Mouse (Mus musculus): ENCODE data around the gene C130032M10Rik. TPM values are rescaled to one million over a fixed set of nuclear protein-coding genes. Genes with fewer than 3 reads are reported as not detected.

C130032M10Rik gene
- polyA plus RNA-seq (2016; fragmentation: Nextera tagmentation; extraction: Ambion mirVana) = 0.18 and 0.22 TPM in 2 replicates

GRCm38 (mm10) chr9:114515364-114515763 is at the start of gene C130032M10Rik:
Gene C130032M10Rik (plus strand): TSS chr9:114515697.
- H3K9ac ChIP-seq = no peak within 1 kb of the TSS
- peaks cover 24% of the 10 kb centered on the region for H3K36me3 ChIP-seq
- no peak within 1 kb of the TSS for H3K4me2 ChIP-seq
- H3K27me3 ChIP-seq (replicated peaks) = no peaks in the 10 kb centered on the region
- H3K9me3 ChIP-seq (replicated peaks) = peaks cover 15% of the 10 kb centered on the region
- H3K4me1 ChIP-seq = no peaks in the 10 kb centered on the region
- WGBS (ENCODE audit: insufficient replicate concordance) = 73% methylated on average over 11 of the region's 11 CpGs
- H3K4me3 ChIP-seq = no peak within 1 kb of the TSS
- no peak within 1 kb of the TSS for H3K27ac ChIP-seq
- ATAC-seq = no peak

GRCm38 (mm10) chr9:114466871-114467270 is 48.6 kb upstream of the C130032M10Rik start:
- Histone ChIP-seq H3K27me3 (replicated peaks) (no peaks in the 10 kb centered on the region), H3K4me2 (peak overlapping the region; percentile 35), H3K36me3 (peaks cover 29% of the 10 kb centered on the region), H3K9ac (no peak overlapping the region), H3K27ac (peak overlapping the region; percentile 63; the same call in 1 of the 2 replicates), H3K4me3 (no peak overlapping the region), H3K9me3 (replicated peaks) (no peaks in the 10 kb centered on the region), H3K4me1 (peaks cover 26% of the 10 kb centered on the region)
- ATAC-seq = peak; percentile 83
- WGBS (ENCODE audit: insufficient replicate concordance) = 34% methylated on average over 7 of the region's 7 CpGs

- peak; percentile 83 for ATAC-seq
- peak overlapping the region; percentile 34; the same call in 1 of the 2 replicates for H3K27ac ChIP-seq
- H3K9ac ChIP-seq = no peak overlapping the region
- H3K9me3 ChIP-seq (replicated peaks) = no peaks in the 10 kb centered on the region
- 61% methylated on average over 5 of the region's 5 CpGs for WGBS (ENCODE audit: insufficient replicate concordance)
- no peaks in the 10 kb centered on the region for H3K27me3 ChIP-seq (replicated peaks)
- H3K4me3 ChIP-seq = no peak overlapping the region
- no peak overlapping the region for H3K4me2 ChIP-seq
- peaks cover 23% of the 10 kb centered on the region for H3K36me3 ChIP-seq
- peaks cover 26% of the 10 kb centered on the region for H3K4me1 ChIP-seq
Observed at GRCm38 (mm10) chr9:114468217-114468616, 47.3 kb upstream of the C130032M10Rik start.

DNA sequence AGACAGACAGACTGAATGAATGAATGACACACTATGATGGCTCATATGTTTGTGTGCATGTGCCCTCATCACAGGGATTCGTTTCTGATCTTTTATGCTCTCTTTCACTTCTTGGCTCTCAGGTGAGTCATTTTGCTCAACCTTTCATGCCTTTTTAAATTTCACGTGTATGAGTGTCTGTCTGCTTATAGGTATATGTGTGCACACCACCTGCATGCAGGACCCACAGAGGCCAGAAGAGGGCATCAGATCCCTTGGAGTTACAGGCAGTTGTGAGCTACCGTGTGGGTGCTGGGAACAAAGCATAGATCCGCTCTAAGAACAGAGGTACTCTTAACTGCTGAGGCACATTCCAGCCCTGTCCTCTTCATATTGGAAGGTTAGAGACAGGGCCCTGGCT is 46.8 kb upstream of the C130032M10Rik start:
- H3K27ac ChIP-seq = no peak overlapping the region
- no peak overlapping the region for H3K4me2 ChIP-seq
- peaks cover 26% of the 10 kb centered on the region for H3K4me1 ChIP-seq
- no peak overlapping the region for H3K4me3 ChIP-seq
- WGBS (ENCODE audit: insufficient replicate concordance) = 88% methylated on average over 4 of the region's 4 CpGs
- no peak for ATAC-seq
- no peak overlapping the region for H3K9ac ChIP-seq
- H3K36me3 ChIP-seq = peaks cover 23% of the 10 kb centered on the region
- no peaks in the 10 kb centered on the region for H3K27me3 ChIP-seq (replicated peaks)
- no peaks in the 10 kb centered on the region for H3K9me3 ChIP-seq (replicated peaks)

DNA sequence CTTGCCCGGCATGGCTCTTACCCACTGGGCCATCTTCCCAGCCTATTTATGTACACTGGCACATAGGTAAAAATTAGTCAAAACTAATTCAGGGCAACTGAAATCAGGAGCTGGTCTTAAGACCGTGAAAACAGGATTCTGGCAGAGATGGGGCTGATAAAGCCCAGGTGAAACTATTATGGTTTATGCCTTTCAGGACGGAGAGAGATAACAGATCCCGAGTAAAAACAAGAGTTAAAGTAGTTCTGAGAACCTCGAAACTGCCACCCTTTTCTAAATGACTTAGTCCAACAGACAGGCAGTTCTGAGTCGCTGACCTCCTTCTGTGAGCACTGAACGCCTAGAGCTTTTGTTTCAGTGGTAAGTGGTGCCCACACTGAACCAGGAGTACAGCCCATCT is 43.6 kb upstream of the C130032M10Rik start:
- 66% methylated on average over 7 of the region's 7 CpGs for WGBS (ENCODE audit: insufficient replicate concordance)

GRCm38 (mm10) chr9:114477019-114477418 is 38.5 kb upstream of the C130032M10Rik start:
- Histone ChIP-seq H3K9ac (no peak overlapping the region), H3K27ac (no peak overlapping the region), H3K4me3 (no peak overlapping the region), H3K9me3 (replicated peaks) (no peaks in the 10 kb centered on the region), H3K4me1 (no peaks in the 10 kb centered on the region), H3K27me3 (replicated peaks) (no peaks in the 10 kb centered on the region), H3K4me2 (no peak overlapping the region), H3K36me3 (no peaks in the 10 kb centered on the region)
- 80% methylated on average over 9 of the region's 9 CpGs for WGBS (ENCODE audit: insufficient replicate concordance)
- ATAC-seq = no peak

More for the DNA sequence above, 43.6 kb upstream of the C130032M10Rik start:
- ATAC-seq = no peak
- no peak overlapping the region for H3K4me3 ChIP-seq
- H3K36me3 ChIP-seq = peaks cover 5% of the 10 kb centered on the region
- peaks cover 17% of the 10 kb centered on the region for H3K4me1 ChIP-seq
- H3K9me3 ChIP-seq (replicated peaks) = no peaks in the 10 kb centered on the region
- no peaks in the 10 kb centered on the region for H3K27me3 ChIP-seq (replicated peaks)
- no peak overlapping the region for H3K9ac ChIP-seq
- H3K4me2 ChIP-seq = no peak overlapping the region
- H3K27ac ChIP-seq = no peak overlapping the region

- no peaks in the 10 kb centered on the region for H3K36me3 ChIP-seq
- no peaks in the 10 kb centered on the region for H3K27me3 ChIP-seq (replicated peaks)
- no peaks in the 10 kb centered on the region for H3K4me1 ChIP-seq
- 59% methylated on average over 3 of the region's 3 CpGs for WGBS (ENCODE audit: insufficient replicate concordance)
- H3K27ac ChIP-seq = no peak overlapping the region
- no peaks in the 10 kb centered on the region for H3K9me3 ChIP-seq (replicated peaks)
- no peak overlapping the region for H3K9ac ChIP-seq
- ATAC-seq = no peak
- H3K4me3 ChIP-seq = no peak overlapping the region
- H3K4me2 ChIP-seq = no peak overlapping the region
Observed at GRCm38 (mm10) chr9:114480940-114481339, 34.6 kb upstream of the C130032M10Rik start.

DNA sequence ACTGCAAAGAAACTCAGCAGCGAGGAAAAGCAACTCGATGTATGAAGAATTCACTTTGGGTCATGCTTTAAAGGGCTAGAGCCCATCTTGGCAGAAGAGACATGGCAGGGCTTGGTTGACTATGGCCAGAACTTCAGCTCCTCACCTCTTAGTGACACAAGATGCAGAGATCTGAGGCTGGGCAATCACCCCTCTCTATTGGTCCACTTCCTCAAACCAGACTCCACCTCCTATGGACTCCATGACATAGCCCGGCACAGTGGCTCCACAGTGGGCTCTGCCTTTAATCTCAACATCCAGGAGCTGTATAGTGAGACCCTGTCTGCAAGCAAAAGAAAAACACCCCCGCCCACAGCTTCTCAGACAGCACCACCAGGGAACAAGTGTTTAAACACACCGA is 30.7 kb upstream of the C130032M10Rik start:
- H3K4me2 ChIP-seq = no peak overlapping the region
- WGBS (ENCODE audit: insufficient replicate concordance) = 63% methylated on average over 5 of the region's 5 CpGs

DNA sequence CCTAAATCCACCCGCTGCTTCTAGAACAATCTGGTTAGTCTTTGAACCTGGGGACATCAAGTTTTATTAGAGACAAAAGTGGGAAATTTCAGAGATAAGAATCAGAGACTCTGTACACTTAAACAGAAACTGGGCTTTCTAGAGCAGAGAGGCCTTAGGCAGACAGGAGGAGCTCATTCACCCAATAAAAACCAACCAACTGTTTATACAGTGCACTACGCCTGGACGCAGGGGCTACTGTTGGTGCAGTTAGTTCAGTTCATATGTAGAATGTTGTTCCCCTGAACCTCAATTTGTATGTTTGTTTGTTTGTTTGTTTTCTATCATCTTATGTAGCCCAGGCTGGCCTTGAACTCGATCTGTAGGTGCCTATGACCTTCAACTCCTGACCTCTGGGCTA is 28.7 kb upstream of the C130032M10Rik start:
- 80% methylated on average over 4 of the region's 4 CpGs for WGBS (ENCODE audit: insufficient replicate concordance)
- no peak for ATAC-seq
- Histone ChIP-seq H3K4me1 (no peaks in the 10 kb centered on the region), H3K4me2 (no peak overlapping the region), H3K27me3 (replicated peaks) (no peaks in the 10 kb centered on the region), H3K4me3 (no peak overlapping the region), H3K9me3 (replicated peaks) (no peaks in the 10 kb centered on the region), H3K9ac (no peak overlapping the region), H3K27ac (no peak overlapping the region), H3K36me3 (no peaks in the 10 kb centered on the region)

More for the DNA sequence above, 30.7 kb upstream of the C130032M10Rik start:
- H3K27me3 ChIP-seq (replicated peaks) = no peaks in the 10 kb centered on the region
- no peaks in the 10 kb centered on the region for H3K4me1 ChIP-seq
- no peak overlapping the region for H3K9ac ChIP-seq
- H3K27ac ChIP-seq = no peak overlapping the region
- H3K9me3 ChIP-seq (replicated peaks) = no peaks in the 10 kb centered on the region
- no peak overlapping the region for H3K4me3 ChIP-seq
- no peaks in the 10 kb centered on the region for H3K36me3 ChIP-seq
- no peak for ATAC-seq

- H3K4me1 ChIP-seq = no peaks in the 10 kb centered on the region
- H3K36me3 ChIP-seq = no peaks in the 10 kb centered on the region
- ATAC-seq = no peak
- H3K27ac ChIP-seq = no peak overlapping the region
- H3K4me3 ChIP-seq = no peak overlapping the region
- H3K4me2 ChIP-seq = no peak overlapping the region
- no peak overlapping the region for H3K9ac ChIP-seq
- H3K27me3 ChIP-seq (replicated peaks) = no peaks in the 10 kb centered on the region
- WGBS (ENCODE audit: insufficient replicate concordance) = 64% methylated on average over 23 of the region's 23 CpGs
- H3K9me3 ChIP-seq (replicated peaks) = no peaks in the 10 kb centered on the region
Observed at GRCm38 (mm10) chr9:114487481-114488258, 27.8 kb upstream of the C130032M10Rik start.

DNA sequence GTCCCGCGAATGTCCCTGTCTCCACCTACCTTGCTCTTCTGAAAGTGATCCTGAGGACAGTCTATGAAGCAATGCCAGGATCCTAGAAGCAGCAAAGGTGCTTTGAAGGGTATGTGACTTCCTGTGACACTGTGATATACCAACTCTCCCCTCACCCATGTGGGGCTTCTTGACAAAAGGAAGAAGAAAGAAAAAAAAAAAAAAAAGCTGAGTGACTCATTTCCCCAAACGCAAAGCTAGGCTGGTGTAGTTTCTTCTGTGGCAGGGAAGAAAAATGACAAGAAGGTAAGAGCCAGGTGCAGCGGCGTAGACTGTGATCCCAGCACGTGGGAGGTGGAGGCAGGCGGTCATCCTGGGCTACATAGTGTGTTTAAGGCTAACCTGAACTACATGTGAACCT is 19.0 kb upstream of the C130032M10Rik start:
- H3K27ac ChIP-seq = no peak overlapping the region
- no peaks in the 10 kb centered on the region for H3K9me3 ChIP-seq (replicated peaks)
- H3K9ac ChIP-seq = no peak overlapping the region
- WGBS (ENCODE audit: insufficient replicate concordance) = 57% methylated on average over 7 of the region's 7 CpGs
- H3K36me3 ChIP-seq = no peaks in the 10 kb centered on the region
- peaks cover 18% of the 10 kb centered on the region for H3K27me3 ChIP-seq (replicated peaks)
- ATAC-seq = no peak
- H3K4me3 ChIP-seq = no peak overlapping the region
- H3K4me2 ChIP-seq = no peak overlapping the region
- H3K4me1 ChIP-seq = peaks cover 17% of the 10 kb centered on the region

DNA sequence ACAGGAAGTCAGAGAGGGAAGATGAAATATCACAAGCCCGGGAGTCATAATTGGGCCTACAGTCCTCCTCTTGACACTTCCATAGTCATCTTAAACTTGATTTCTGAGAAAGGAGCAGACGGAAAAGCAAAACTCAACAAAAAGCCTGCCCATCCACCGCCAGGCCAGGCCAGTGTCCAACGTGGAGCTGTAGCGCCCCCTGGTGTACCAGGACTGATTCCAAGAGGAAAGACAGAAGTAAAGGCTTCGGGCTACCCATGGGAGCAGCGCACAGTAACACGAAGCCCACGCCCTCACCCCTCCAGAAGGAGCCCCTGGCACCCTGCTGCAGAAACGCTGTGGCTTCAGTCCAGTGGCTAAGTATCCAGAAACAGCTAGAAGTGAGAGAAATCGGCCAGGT is 17.3 kb upstream of the C130032M10Rik start:
- Histone ChIP-seq H3K27ac (no peak overlapping the region), H3K4me3 (no peak overlapping the region), H3K27me3 (replicated peaks) (peaks cover 18% of the 10 kb centered on the region), H3K36me3 (no peaks in the 10 kb centered on the region), H3K4me2 (peak overlapping the region; percentile 24; the same call in 1 of the 2 replicates), H3K9ac (no peak overlapping the region), H3K9me3 (replicated peaks) (no peaks in the 10 kb centered on the region), H3K4me1 (peaks cover 33% of the 10 kb centered on the region)
- 3% methylated on average over 11 of the region's 11 CpGs for WGBS (ENCODE audit: insufficient replicate concordance)
- 0 out of 2 replicates have a peak, but pooled peaks have one; percentile 48 for ATAC-seq

Data from liver, embryonic 12.5 days (tissue).